Mouse (Mus musculus) kidney, adult 2 months (tissue): Measurements from ENCODE around the gene Ydjc.

Experiments used
- CTCF ChIP-seq: fragments of 200-500 bp; conservative IDR thresholded peaks from 2 replicates; pipeline ENCODE4 v1.5.1; 2011; ENCODE audit warnings: low read depth, mild to moderate bottlenecking, control low read depth, low read length, moderate library complexity, mixed read lengths; ENCODE audit not compliant: insufficient read depth, insufficient read length
- POLR2A ChIP-seq: fragments of 200-500 bp; IDR thresholded peaks from one replicate; pipeline ENCODE4 v1.6.1; 2011; ENCODE audit warnings: low read depth, low read length, control low read depth

DNA sequence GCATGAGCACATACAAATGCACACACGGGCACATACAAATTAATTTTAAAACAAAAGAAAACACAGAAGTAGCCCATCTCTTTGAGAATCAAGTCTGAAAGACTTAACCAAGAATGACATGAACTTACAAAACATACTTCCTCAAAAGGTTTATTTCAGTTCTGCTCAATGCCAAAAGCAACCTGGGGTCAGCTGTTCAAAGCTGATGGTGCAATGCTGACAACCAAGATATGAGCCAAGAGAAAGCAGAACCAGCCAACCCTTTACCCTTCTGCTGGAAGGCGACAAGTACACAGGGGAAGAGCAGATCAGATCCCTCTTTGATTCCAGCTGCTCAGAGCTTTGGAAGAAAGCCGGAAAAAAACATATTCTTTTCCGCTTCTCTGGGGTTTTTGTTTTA lies 37.0 kb downstream of the Ydjc start:
- TF ChIP-seq CTCF (no peak), POLR2A (no peak)
